Mouse (Mus musculus) kidney, adult 18-20 months (tissue): ENCODE results near the gene Defb7.

Source experiments
- DNase-seq: peaks from one replicate; pipeline ENCODE4 v3.0.0; 2021

The Defb7 gene

GRCm38 (mm10) chr8:19494797-19495196 is at the start of gene Defb7:
TSS of gene Defb7 (plus strand) at chr8:19495097.
- DNase-seq: no peak

- no peak for DNase-seq
Observed at GRCm38 (mm10) chr8:19446378-19446777, 48.5 kb upstream of the Defb7 start.

- no peak for DNase-seq
Observed at GRCm38 (mm10) chr8:19461355-19461754, 33.5 kb upstream of the Defb7 start.

- no peak for DNase-seq
Observed at GRCm38 (mm10) chr8:19469026-19469425, 25.9 kb upstream of the Defb7 start.

GRCm38 (mm10) chr8:19500524-19500923 is 5.6 kb downstream of the Defb7 start:
- no peak for DNase-seq

- DNase-seq: no peak
Observed at GRCm38 (mm10) chr8:19535195-19535829, 40.4 kb downstream of the Defb7 start.

GRCm38 (mm10) chr8:19540376-19540775 is 45.5 kb downstream of the Defb7 start:
- no peak for DNase-seq
